Mouse (Mus musculus): ENCODE data around the gene Dchs1. TPM values are rescaled to one million over a fixed set of nuclear protein-coding genes. Genes with fewer than 3 reads are reported as not detected.

The Dchs1 gene
- total RNA-seq, 2 experiments from 2014 or later: 15.9 to 18.3 TPM

- DNase-seq (ENCODE audit: extremely low spot score in 1 of 2, low spot score in 1 of 2): no peak
Measured at GRCm38 (mm10) chr7:105784556-105784955, 2.9 kb downstream of the Dchs1 start.

GRCm38 (mm10) chr7:105783861-105784260 is 3.6 kb downstream of the Dchs1 start:
- DNase-seq (ENCODE audit: extremely low spot score in 1 of 2, low spot score in 1 of 2): no peak

- DNase-seq (ENCODE audit: extremely low spot score in 1 of 2, low spot score in 1 of 2): no peak
Measured at GRCm38 (mm10) chr7:105778553-105779265, 8.7 kb downstream of the Dchs1 start.

- no peak for DNase-seq (ENCODE audit: extremely low spot score in 1 of 2, low spot score in 1 of 2)
Measured at GRCm38 (mm10) chr7:105777797-105778552, 9.5 kb downstream of the Dchs1 start.

- DNase-seq (ENCODE audit: extremely low spot score in 1 of 2, low spot score in 1 of 2): no peak
Measured at GRCm38 (mm10) chr7:105777316-105777715, 10.1 kb downstream of the Dchs1 start.

GRCm38 (mm10) chr7:105776026-105776425 is 11.4 kb downstream of the Dchs1 start:
- DNase-seq (ENCODE audit: extremely low spot score in 1 of 2, low spot score in 1 of 2): no peak

GRCm38 (mm10) chr7:105774661-105775060 is 12.8 kb downstream of the Dchs1 start:
- DNase-seq (ENCODE audit: extremely low spot score in 1 of 2, low spot score in 1 of 2): no peak

- DNase-seq (ENCODE audit: extremely low spot score in 1 of 2, low spot score in 1 of 2): no peak
Measured at GRCm38 (mm10) chr7:105773041-105773440, 14.4 kb downstream of the Dchs1 start.

GRCm38 (mm10) chr7:105772331-105772730 is 15.1 kb downstream of the Dchs1 start:
- DNase-seq (ENCODE audit: extremely low spot score in 1 of 2, low spot score in 1 of 2): no peak

- no peak for DNase-seq (ENCODE audit: extremely low spot score in 1 of 2, low spot score in 1 of 2)
Measured at GRCm38 (mm10) chr7:105769959-105770358, 17.5 kb downstream of the Dchs1 start.

GRCm38 (mm10) chr7:105767729-105768165 is 19.7 kb downstream of the Dchs1 start:
- no peak for DNase-seq (ENCODE audit: extremely low spot score in 1 of 2, low spot score in 1 of 2)

GRCm38 (mm10) chr7:105764331-105764730 is 23.1 kb downstream of the Dchs1 start:
- DNase-seq (ENCODE audit: extremely low spot score in 1 of 2, low spot score in 1 of 2): no peak

- DNase-seq (ENCODE audit: extremely low spot score in 1 of 2, low spot score in 1 of 2): no peak
Measured at GRCm38 (mm10) chr7:105762517-105763270, 24.8 kb downstream of the Dchs1 start.

- no peak for DNase-seq (ENCODE audit: extremely low spot score in 1 of 2, low spot score in 1 of 2)
Measured at GRCm38 (mm10) chr7:105761813-105762484, 25.5 kb downstream of the Dchs1 start.

- no peak for DNase-seq (ENCODE audit: extremely low spot score in 1 of 2, low spot score in 1 of 2)
Measured at GRCm38 (mm10) chr7:105753281-105753680, 34.2 kb downstream of the Dchs1 start.

GRCm38 (mm10) chr7:105752716-105753115 is 34.7 kb downstream of the Dchs1 start:
- DNase-seq (ENCODE audit: extremely low spot score in 1 of 2, low spot score in 1 of 2): no peak

GRCm38 (mm10) chr7:105751491-105752433 is 35.7 kb downstream of the Dchs1 start, which contains the start of gene Tpp1:
Tpp1 (minus strand) TSS chr7:105752235.
- DNase-seq (ENCODE audit: extremely low spot score in 1 of 2, low spot score in 1 of 2): peak; percentile 76 to 78

GRCm38 (mm10) chr7:105747776-105748175 is 39.7 kb downstream of the Dchs1 start:
- no peak for DNase-seq (ENCODE audit: extremely low spot score in 1 of 2, low spot score in 1 of 2)

- peak; percentile 78 to 83 for DNase-seq (ENCODE audit: extremely low spot score in 1 of 2, low spot score in 1 of 2)
Measured at GRCm38 (mm10) chr7:105743926-105744590, 43.4 kb downstream of the Dchs1 start, which contains the start of gene Taf10. Taf10 (minus strand) TSS chr7:105744361.

Data from layer of hippocampus, postnatal 25 days (tissue).